ENCODE assay signal across 16 mouse cellular contexts in genomic region chr10:14543511-14544067, GRCm38 (mm10). TPM values are rescaled to one million over a fixed set of nuclear protein-coding genes. Genes with fewer than 3 reads are reported as not detected.
DNase-seq lines count a peak whose midpoint lies in the region; ATAC-seq and TF ChIP-seq lines count a peak whose summit lies in the region.
"Had no signal": no experiment of that assay in that cellular context is flagged by ENCODE, and none has a peak within 500 bp of the region (broad histone marks: within the 10 kb centered on the region; RNA-seq: fewer than 3 reads in every experiment).

No protein-coding gene starts in this region.

- H3K9ac ChIP-seq in embryonic facial prominence, embryonic 12.5 days = no peak overlapping the region
- no peak overlapping the region for H3K9ac ChIP-seq in hindbrain, embryonic 13.5 days
- H3K9ac ChIP-seq in hindbrain, embryonic 12.5 days = no peak overlapping the region
- H3K9ac ChIP-seq in lung, postnatal 0 days (replicated peaks; ENCODE audit: low read depth) = no peak overlapping the region
- H3K9ac ChIP-seq in stomach, postnatal 0 days (ENCODE audit: low read length) = no peak overlapping the region
- H3K9ac ChIP-seq: forebrain, embryonic 15.5 days; liver, embryonic 15.5 days had no signal

- TF ChIP-seq EP300 in lung, postnatal 0 days (IDR thresholded peaks at IDR 0.05) = no peak
- no peak for TF ChIP-seq EP300 in stomach, postnatal 0 days (optimal IDR thresholded peaks at IDR 0.05)

- H3K9me3 ChIP-seq in embryonic facial prominence, embryonic 12.5 days = no peaks in the 10 kb centered on the region
- no peaks in the 10 kb centered on the region for H3K9me3 ChIP-seq in embryonic facial prominence, embryonic 10.5 days
- H3K9me3 ChIP-seq in hindbrain, embryonic 13.5 days = no peaks in the 10 kb centered on the region
- H3K9me3 ChIP-seq in hindbrain, embryonic 12.5 days (replicated peaks) = no peaks in the 10 kb centered on the region
- no peaks in the 10 kb centered on the region for H3K9me3 ChIP-seq in lung, postnatal 0 days (ENCODE audit: low read length)
- no peaks in the 10 kb centered on the region for H3K9me3 ChIP-seq in stomach, postnatal 0 days (ENCODE audit: control insufficient read depth, low read length)
- H3K9me3 ChIP-seq: forebrain, embryonic 15.5 days; liver, embryonic 15.5 days; midbrain, embryonic 10.5 days had no signal

- no peak overlapping the region for H3K4me3 ChIP-seq in embryonic facial prominence, embryonic 12.5 days
- H3K4me3 ChIP-seq in embryonic facial prominence, embryonic 10.5 days = no peak overlapping the region
- H3K4me3 ChIP-seq in hindbrain, embryonic 13.5 days = no peak overlapping the region
- no peak overlapping the region for H3K4me3 ChIP-seq in hindbrain, embryonic 12.5 days
- H3K4me3 ChIP-seq in lung, postnatal 0 days (ENCODE audit: low read depth, low read length) = peak overlapping the region; percentile 83
- peak overlapping the region; percentile 82 for H3K4me3 ChIP-seq in stomach, postnatal 0 days (ENCODE audit: low read depth, low read length)
- H3K4me3 ChIP-seq: liver, embryonic 15.5 days had no signal

- H3K36me3 ChIP-seq in embryonic facial prominence, embryonic 12.5 days = no peaks in the 10 kb centered on the region
- H3K36me3 ChIP-seq in embryonic facial prominence, embryonic 10.5 days (replicated peaks) = no peaks in the 10 kb centered on the region
- no peaks in the 10 kb centered on the region for H3K36me3 ChIP-seq in hindbrain, embryonic 13.5 days
- no peaks in the 10 kb centered on the region for H3K36me3 ChIP-seq in hindbrain, embryonic 12.5 days
- no peaks in the 10 kb centered on the region for H3K36me3 ChIP-seq in lung, postnatal 0 days (ENCODE audit: insufficient read depth, low read length)
- H3K36me3 ChIP-seq in stomach, postnatal 0 days (ENCODE audit: control insufficient read depth, insufficient read depth, low read length) = no peaks in the 10 kb centered on the region
- H3K36me3 ChIP-seq: forebrain, embryonic 15.5 days; liver, embryonic 15.5 days; midbrain, embryonic 10.5 days had no signal

- no peak for TF ChIP-seq CTCF in lung, postnatal 0 days (IDR thresholded peaks at IDR 0.05)
- TF ChIP-seq CTCF in stomach, postnatal 0 days (IDR thresholded peaks at IDR 0.05; ENCODE audit: low read depth) = no peak

- H3K4me1 ChIP-seq in embryonic facial prominence, embryonic 12.5 days = no peaks in the 10 kb centered on the region
- H3K4me1 ChIP-seq in embryonic facial prominence, embryonic 10.5 days = peaks cover 6% of the 10 kb centered on the region
- H3K4me1 ChIP-seq in hindbrain, embryonic 13.5 days (replicated peaks) = peaks cover 17% of the 10 kb centered on the region; the same call in 1 of the 2 replicates
- peaks cover 2% of the 10 kb centered on the region; the same call in 1 of the 2 replicates for H3K4me1 ChIP-seq in hindbrain, embryonic 12.5 days
- H3K4me1 ChIP-seq in lung, postnatal 0 days (ENCODE audit: insufficient read depth, low read depth, low read length) = peaks cover 3% of the 10 kb centered on the region; the same call in 1 of the 2 replicates
- 0 out of 2 replicates have a peak, but pooled peaks cover 2% of the 10 kb centered on the region for H3K4me1 ChIP-seq in stomach, postnatal 0 days (replicated peaks; ENCODE audit: control insufficient read depth, insufficient read depth)
- H3K4me1 ChIP-seq: liver, embryonic 15.5 days had no signal

- H3K27me3 ChIP-seq in embryonic facial prominence, embryonic 12.5 days = peaks cover 20% of the 10 kb centered on the region
- peaks cover 48% of the 10 kb centered on the region for H3K27me3 ChIP-seq in embryonic facial prominence, embryonic 10.5 days (replicated peaks; ENCODE audit: low read depth, poor library complexity, severe bottlenecking)
- H3K27me3 ChIP-seq in hindbrain, embryonic 13.5 days = peaks cover 36% of the 10 kb centered on the region
- H3K27me3 ChIP-seq in hindbrain, embryonic 12.5 days = peaks cover 28% of the 10 kb centered on the region
- no peaks in the 10 kb centered on the region for H3K27me3 ChIP-seq in lung, postnatal 0 days (replicated peaks; ENCODE audit: insufficient read depth, low read length)
- H3K27me3 ChIP-seq in stomach, postnatal 0 days (ENCODE audit: control insufficient read depth, insufficient read depth, low read length) = no peaks in the 10 kb centered on the region

- DNase-seq in embryonic facial prominence, embryonic 10.5 days (ENCODE audit: low spot score) = no peak
- peak; percentile 25 for DNase-seq in lung, postnatal 0 days (ENCODE audit: low spot score)
- DNase-seq in lung, postnatal 14 days = no peak
- DNase-seq in stomach, postnatal 0 days (ENCODE audit: low spot score) = no peak
- DNase-seq in T-cell, adult 2 months (ENCODE audit: low spot score) = no peak
- DNase-seq: adrenal gland, adult 2 months; cerebellum, adult 9-10 months; gastrocnemius, postnatal 10 days; right cerebral cortex, adult 18-20 months; thymus, adult 2 months had no signal

- H3K27ac ChIP-seq in embryonic facial prominence, embryonic 12.5 days = no peak overlapping the region
- no peak overlapping the region for H3K27ac ChIP-seq in embryonic facial prominence, embryonic 10.5 days (replicated peaks)
- H3K27ac ChIP-seq in hindbrain, embryonic 13.5 days = no peak overlapping the region
- H3K27ac ChIP-seq in hindbrain, embryonic 12.5 days = no peak overlapping the region
- no peak overlapping the region for H3K27ac ChIP-seq in lung, postnatal 0 days (ENCODE audit: low read length)
- no peak overlapping the region for H3K27ac ChIP-seq in stomach, postnatal 0 days (replicated peaks)
- H3K27ac ChIP-seq: forebrain, embryonic 15.5 days; liver, embryonic 15.5 days; midbrain, embryonic 10.5 days had no signal

- no peak for ATAC-seq in embryonic facial prominence, embryonic 12.5 days (ENCODE audit: insufficient number of reproducible peaks, insufficient read depth, low FRiP score, low TSS enrichment)
- no peak for ATAC-seq in hindbrain, embryonic 13.5 days (ENCODE audit: low FRiP score)
- no peak for ATAC-seq in hindbrain, embryonic 12.5 days (ENCODE audit: low FRiP score)
- ATAC-seq in lung, postnatal 0 days = no peak
- no peak for ATAC-seq in stomach, postnatal 0 days (ENCODE audit: low FRiP score, low TSS enrichment)

- WGBS in embryonic facial prominence, embryonic 12.5 days = 63% methylated on average over 8 of the region's 8 CpGs
- 80% methylated on average over 8 of the region's 8 CpGs for WGBS in embryonic facial prominence, embryonic 10.5 days
- 76% methylated on average over 8 of the region's 8 CpGs for WGBS in hindbrain, embryonic 13.5 days
- WGBS in hindbrain, embryonic 12.5 days = 69% methylated on average over 8 of the region's 8 CpGs
- WGBS in lung, postnatal 0 days = 39% methylated on average over 8 of the region's 8 CpGs
- WGBS in stomach, postnatal 0 days = 56% methylated on average over 8 of the region's 8 CpGs

- H3K4me2 ChIP-seq in embryonic facial prominence, embryonic 12.5 days (replicated peaks) = peak overlapping the region; percentile 100; the same call in 1 of the 2 replicates
- H3K4me2 ChIP-seq in hindbrain, embryonic 13.5 days = peak overlapping the region; percentile 100; the same call in 1 of the 2 replicates
- no peak overlapping the region for H3K4me2 ChIP-seq in hindbrain, embryonic 12.5 days (replicated peaks)
- H3K4me2 ChIP-seq in lung, postnatal 0 days (replicated peaks; ENCODE audit: low read depth, low read length) = peak overlapping the region; percentile 96
- H3K4me2 ChIP-seq in stomach, postnatal 0 days (replicated peaks; ENCODE audit: low read depth) = peak overlapping the region; percentile 99

RNA-seq across cellular contexts. Expression of gene Adgrg6, which starts 1.9 kb away (rescaled TPM):
- polyA plus RNA-seq in embryonic facial prominence, embryonic 12.5 days (2016; fragmentation: Nextera tagmentation; extraction: Ambion mirVana) = 4.8 and 5.4 TPM in 2 replicates
- polyA plus RNA-seq in embryonic facial prominence, embryonic 10.5 days (2016; fragmentation: Nextera tagmentation; extraction: Ambion mirVana) = 0.53 and 0.79 TPM in 2 replicates
- 2.7 and 2.9 TPM in 2 replicates for polyA plus RNA-seq in hindbrain, embryonic 13.5 days (2015; fragmentation: Nextera tagmentation; extraction: Ambion mirVana)
- polyA plus RNA-seq in hindbrain, embryonic 12.5 days (2016; fragmentation: Nextera tagmentation; extraction: Ambion mirVana) = 4.2 and 5.3 TPM in 2 replicates
- 22.1 and 28.3 TPM in 2 replicates for polyA plus RNA-seq in lung, postnatal 0 days (2015; fragmentation: Nextera tagmentation; extraction: Ambion mirVana)
- polyA plus RNA-seq in stomach, postnatal 0 days (2015; fragmentation: Nextera tagmentation; extraction: Ambion mirVana) = 8.1 and 8.7 TPM in 2 replicates

Comparison
In these comparisons a context has a peak if more than half of its experiments do, and no peak if none do; other contexts are left out.
1. H3K4me3 ChIP-seq: peak in lung, postnatal 0 days (single experiment) and stomach, postnatal 0 days (single experiment); none in embryonic facial prominence, embryonic 12.5 days (single experiment), embryonic facial prominence, embryonic 10.5 days (single experiment), hindbrain, embryonic 13.5 days (single experiment) and hindbrain, embryonic 12.5 days (single experiment).